Mouse (Mus musculus) stomach, postnatal 0 days (tissue): Measurements from ENCODE around the gene Srgap2.

ENCODE experiments used
- CTCF ChIP-seq: IDR thresholded peaks from 2 replicates; pipeline ENCODE4 v1.5.1; 2016; ENCODE audit warnings: antibody characterized with exemption, low read depth, mild to moderate bottlenecking, moderate library complexity
- EP300 ChIP-seq: optimal IDR thresholded peaks from 2 replicates; pipeline ENCODE3; 2016; ENCODE audit warnings: antibody characterized with exemption

- TF ChIP-seq CTCF, result no peak
- TF ChIP-seq EP300, result no peak
Observed at GRCm38 (mm10) chr1:131570391-131570790, 43.2 kb upstream of the Srgap2 start.
